ENCODE assay signal across 11 mouse cellular contexts in genomic region chr17:29970037-29970555, GRCm38 (mm10). TPM values are rescaled to one million over a fixed set of nuclear protein-coding genes. Genes with fewer than 3 reads are reported as not detected.
DNase-seq lines count a peak whose midpoint lies in the region; ATAC-seq lines count a peak whose summit lies in the region.
"Had no signal": no experiment of that assay in that cellular context is flagged by ENCODE, and none has a peak within 500 bp of the region (broad histone marks: within the 10 kb centered on the region; RNA-seq: fewer than 3 reads in every experiment).

Gene Mdga1 (minus strand): TSS chr17:29970087.

- H3K27ac ChIP-seq in embryonic facial prominence, embryonic 12.5 days: 0 out of 2 replicates have a peak within 1 kb of the TSS, but pooled peaks have one; percentile 17
- no peak within 1 kb of the TSS for H3K27ac ChIP-seq in embryonic facial prominence, embryonic 10.5 days (replicated peaks)
- H3K27ac ChIP-seq in hindbrain, embryonic 15.5 days (replicated peaks): no peak within 1 kb of the TSS
- H3K27ac ChIP-seq in midbrain, embryonic 15.5 days: no peak within 1 kb of the TSS
- H3K27ac ChIP-seq: stomach, embryonic 15.5 days had no signal

- H3K4me1 ChIP-seq in embryonic facial prominence, embryonic 12.5 days: peaks cover 14% of the 10 kb centered on the region
- H3K4me1 ChIP-seq in embryonic facial prominence, embryonic 10.5 days: peaks cover 35% of the 10 kb centered on the region
- H3K4me1 ChIP-seq in hindbrain, embryonic 15.5 days (replicated peaks): peaks cover 22% of the 10 kb centered on the region
- H3K4me1 ChIP-seq in midbrain, embryonic 15.5 days: peaks cover 22% of the 10 kb centered on the region
- H3K4me1 ChIP-seq: stomach, embryonic 15.5 days had no signal

- no peaks in the 10 kb centered on the region for H3K9me3 ChIP-seq in embryonic facial prominence, embryonic 12.5 days
- no peaks in the 10 kb centered on the region for H3K9me3 ChIP-seq in embryonic facial prominence, embryonic 10.5 days
- H3K9me3 ChIP-seq in hindbrain, embryonic 15.5 days: no peaks in the 10 kb centered on the region
- H3K9me3 ChIP-seq in midbrain, embryonic 15.5 days: no peaks in the 10 kb centered on the region
- H3K9me3 ChIP-seq: stomach, embryonic 15.5 days had no signal

- no peak within 1 kb of the TSS for H3K4me2 ChIP-seq in embryonic facial prominence, embryonic 12.5 days (replicated peaks)
- no peak within 1 kb of the TSS for H3K4me2 ChIP-seq in hindbrain, embryonic 15.5 days
- no peak within 1 kb of the TSS for H3K4me2 ChIP-seq in midbrain, embryonic 15.5 days
- H3K4me2 ChIP-seq: stomach, embryonic 15.5 days had no signal

- no peak for DNase-seq in embryonic facial prominence, embryonic 10.5 days (ENCODE audit: low spot score)
- no peak for DNase-seq in layer of hippocampus, adult 8-10 months (ENCODE audit: low spot score in 2 of 2)
- no peak for DNase-seq in layer of hippocampus, adult 9-10 months (ENCODE audit: low spot score)
- DNase-seq in adrenal gland, adult (ENCODE audit: inconsistent age in 2 of 2, low spot score in 1 of 2): no peak
- no peak for DNase-seq in spleen, postnatal 4 days (ENCODE audit: low spot score in 2 of 2)
- DNase-seq: adrenal gland, postnatal 36 days; kidney, adult 11 months had no signal

- H3K27me3 ChIP-seq in embryonic facial prominence, embryonic 12.5 days: peaks cover 13% of the 10 kb centered on the region
- peaks cover 47% of the 10 kb centered on the region for H3K27me3 ChIP-seq in embryonic facial prominence, embryonic 10.5 days (replicated peaks; ENCODE audit: low read depth, poor library complexity, severe bottlenecking)
- no peaks in the 10 kb centered on the region for H3K27me3 ChIP-seq in hindbrain, embryonic 15.5 days
- H3K27me3 ChIP-seq in midbrain, embryonic 15.5 days (replicated peaks): 0 out of 2 replicates have a peak, but pooled peaks cover 3% of the 10 kb centered on the region

- H3K4me3 ChIP-seq in embryonic facial prominence, embryonic 12.5 days: no peak within 1 kb of the TSS
- H3K4me3 ChIP-seq in embryonic facial prominence, embryonic 10.5 days: no peak within 1 kb of the TSS
- no peak within 1 kb of the TSS for H3K4me3 ChIP-seq in hindbrain, embryonic 15.5 days
- no peak within 1 kb of the TSS for H3K4me3 ChIP-seq in midbrain, embryonic 15.5 days
- H3K4me3 ChIP-seq: stomach, embryonic 15.5 days had no signal

- 66% methylated on average over 7 of the region's 7 CpGs for WGBS in embryonic facial prominence, embryonic 12.5 days
- 76% methylated on average over 7 of the region's 7 CpGs for WGBS in embryonic facial prominence, embryonic 10.5 days
- 52% methylated on average over 7 of the region's 7 CpGs for WGBS in hindbrain, embryonic 15.5 days
- WGBS in midbrain, embryonic 15.5 days: 60% methylated on average over 7 of the region's 7 CpGs

- no peaks in the 10 kb centered on the region for H3K36me3 ChIP-seq in embryonic facial prominence, embryonic 12.5 days
- no peaks in the 10 kb centered on the region for H3K36me3 ChIP-seq in embryonic facial prominence, embryonic 10.5 days (replicated peaks)
- no peaks in the 10 kb centered on the region for H3K36me3 ChIP-seq in hindbrain, embryonic 15.5 days
- H3K36me3 ChIP-seq in midbrain, embryonic 15.5 days (replicated peaks): no peaks in the 10 kb centered on the region
- H3K36me3 ChIP-seq: stomach, embryonic 15.5 days had no signal

- no peak for ATAC-seq in embryonic facial prominence, embryonic 12.5 days (ENCODE audit: insufficient number of reproducible peaks, insufficient read depth, low FRiP score, low TSS enrichment)
- ATAC-seq in hindbrain, embryonic 15.5 days (ENCODE audit: low FRiP score, low read depth): no peak
- ATAC-seq in midbrain, embryonic 15.5 days (replicated peaks): no peak

- H3K9ac ChIP-seq in embryonic facial prominence, embryonic 12.5 days: no peak within 1 kb of the TSS
- no peak within 1 kb of the TSS for H3K9ac ChIP-seq in hindbrain, embryonic 15.5 days
- no peak within 1 kb of the TSS for H3K9ac ChIP-seq in midbrain, embryonic 15.5 days
- H3K9ac ChIP-seq: stomach, embryonic 15.5 days had no signal

RNA-seq across cellular contexts. Expression of gene Mdga1, which starts in this region (rescaled TPM):
- 2.4 and 4.0 TPM in 2 replicates for polyA plus RNA-seq in embryonic facial prominence, embryonic 12.5 days (2016; fragmentation: Nextera tagmentation; extraction: Ambion mirVana)
- polyA plus RNA-seq in embryonic facial prominence, embryonic 10.5 days (2016; fragmentation: Nextera tagmentation; extraction: Ambion mirVana): 1.2 and 1.7 TPM in 2 replicates
- 10 to 100 TPM; 51.9 to 62.7 (median 57.1) TPM for total RNA-seq in layer of hippocampus, adult 8-10 months (2022)
- polyA plus RNA-seq in hindbrain, embryonic 15.5 days (2015; fragmentation: Nextera tagmentation; extraction: Ambion mirVana): 16.6 and 18.9 TPM in 2 replicates
- polyA plus RNA-seq in midbrain, embryonic 15.5 days (2015; fragmentation: Nextera tagmentation; extraction: Ambion mirVana): 19.6 and 22.0 TPM in 2 replicates
